Mouse (Mus musculus) heart, postnatal 10 days (tissue): ENCODE measurements around the gene Stim1. TPM values are rescaled to one million over a fixed set of nuclear protein-coding genes. Genes with fewer than 3 reads are reported as not detected.

Experiments
- DNase-seq, 2 experiments: peaks; one replicate each; pipeline ENCODE4 v3.0.0; 2021
- intact Hi-C: fragments of 180-260 bp; cut with DNase I; formaldehyde crosslinking; loops from one replicate; pipeline ENCODE4 v1.15.1; 2025
- total RNA-seq, 2 experiments: library from RNA; stranded (reverse); gene quantifications; 2 replicates each; pipeline ENCODE4 v1.2.3; 2021

Gene Stim1
- total RNA-seq, 2 experiments from 2014 or later: 23.4 to 30.7 TPM

DNA sequence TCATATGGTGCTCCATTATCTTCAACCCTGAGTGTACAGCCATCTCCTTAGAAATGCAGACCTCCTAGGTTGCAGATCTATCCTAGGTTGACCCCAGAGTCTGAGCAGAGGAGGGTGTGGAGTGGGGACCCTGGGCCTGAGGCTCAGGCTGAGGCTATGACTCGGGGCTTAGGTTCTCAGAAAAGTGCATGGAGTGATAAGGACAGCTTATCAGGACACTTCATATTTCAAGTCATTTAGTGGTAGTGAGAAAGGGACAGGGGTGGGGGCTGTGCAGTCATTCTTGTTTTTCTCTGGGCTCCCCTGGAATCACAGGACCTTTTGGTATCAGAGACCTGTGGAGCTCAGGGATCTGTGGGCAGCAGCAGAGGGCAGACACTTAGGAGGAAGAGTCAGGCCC lies 218.5 kb downstream of the Stim1 start:
- intact Hi-C loops: no loop called here

More for the DNA sequence above, 218.5 kb downstream of the Stim1 start:
- DNase-seq: no peak

Other genes with a start within 250 kb of the Stim1 start
- gene Il18bp, start 249.1 kb upstream of the Stim1 start, total RNA-seq: 1 to 10 TPM; 4.4 to 5.7 TPM
- gene Rnf121, start 202.3 kb upstream of the Stim1 start, total RNA-seq: 10 to 100 TPM; 20.4 to 24.3 TPM
- 10 to 100 TPM in 1 of 2 experiments, 1 to 10 TPM in 1; 9.6 to 10.9 TPM for gene Xndc1, start 202.3 kb upstream of the Stim1 start, total RNA-seq
- gene Xntrpc, start 202.1 kb upstream of the Stim1 start, total RNA-seq: under 1 TPM; 0.81 to 0.92 TPM
- gene Trpc2, start 184.7 kb upstream of the Stim1 start, total RNA-seq: under 1 TPM in 1 of 2 experiments, not detected in 1; 0.20 TPM
- gene Art1, start 166.1 kb upstream of the Stim1 start, total RNA-seq: 10 to 100 TPM; 44.2 to 46.2 TPM
- 1 to 10 TPM; 1.5 to 2.1 TPM for gene Art5, start 158.3 kb upstream of the Stim1 start, total RNA-seq
- under 1 TPM; 0.10 to 0.30 TPM for gene Chrna10, start 151.0 kb upstream of the Stim1 start, total RNA-seq
- 10 to 100 TPM; 39.9 to 40.5 TPM for gene Nup98, start 57.6 kb upstream of the Stim1 start, total RNA-seq
- gene Pgap2, start 57.6 kb upstream of the Stim1 start, total RNA-seq: 10 to 100 TPM; 55.2 to 58.0 TPM
- gene Rhog, start 11.8 kb upstream of the Stim1 start, total RNA-seq: 10 to 100 TPM; 40.8 to 42.2 TPM
- gene Rrm1, start 173.9 kb downstream of the Stim1 start, total RNA-seq: 10 to 100 TPM; 36.2 to 41.2 TPM
- gene Olfr543, start 213.9 kb downstream of the Stim1 start, total RNA-seq: not detected
- gene Olfr544, start 220.5 kb downstream of the Stim1 start, total RNA-seq: not detected
- not detected for gene Olfr545, start 231.8 kb downstream of the Stim1 start, total RNA-seq